Mouse (Mus musculus) hindbrain, postnatal 0 days (tissue): ENCODE results near the gene Nrxn3. TPM values are rescaled to one million over a fixed set of nuclear protein-coding genes. Genes with fewer than 3 reads are reported as not detected.

Source experiments
- ATAC-seq: fragments of 200-750 bp; cut with Nextera tagmentation; 2 replicates; pipeline ENCODE4 v1.8.0; 2017; ENCODE audit warnings: mild to moderate bottlenecking, moderate TSS enrichment, moderate library complexity
- DNase-seq: peaks from one replicate; pipeline ENCODE4 v3.0.0-alpha.2; 2015; ENCODE audit warnings: low spot score
- H3K27ac ChIP-seq: fragments of 300-500 bp; sonication (generic); 2 replicates; pipeline ENCODE4 v1.5.1; 2014; ENCODE audit warnings: mild to moderate bottlenecking
- H3K27me3 ChIP-seq: fragments of 300-500 bp; sonication (generic); 2 replicates; pipeline ENCODE4 v1.6.1; 2014; ENCODE audit warnings: low read length, mixed read lengths; ENCODE audit not compliant: insufficient read depth
- H3K36me3 ChIP-seq: fragments of 300-500 bp; sonication (generic); 2 replicates; pipeline ENCODE4 v1.6.1; 2014; ENCODE audit warnings: low read length, mixed read lengths; ENCODE audit not compliant: insufficient read depth
- H3K4me1 ChIP-seq: fragments of 300-500 bp; sonication (generic); 2 replicates; pipeline ENCODE4 v1.6.1; 2014; ENCODE audit warnings: antibody characterized with exemption, low read length, mixed read lengths; ENCODE audit not compliant: insufficient read depth
- H3K4me2 ChIP-seq: fragments of 300-500 bp; sonication (generic); 2 replicates; pipeline ENCODE4 v1.6.1; 2014; ENCODE audit warnings: low read depth, mild to moderate bottlenecking, low read length, moderate library complexity, mixed read lengths
- H3K4me3 ChIP-seq: fragments of 300-500 bp; sonication (generic); 2 replicates; pipeline ENCODE4 v1.5.1; 2014; ENCODE audit warnings: low read length
- H3K9ac ChIP-seq: fragments of 300-500 bp; sonication (generic); replicated peaks from 2 replicates; pipeline ENCODE4 v1.6.1; 2014; ENCODE audit warnings: mild to moderate bottlenecking, low read length, moderate library complexity, mixed read lengths
- H3K9me3 ChIP-seq: fragments of 300-500 bp; sonication (generic); 2 replicates; pipeline ENCODE4 v1.6.1; 2016; ENCODE audit warnings: low read length, mixed read lengths
- CTCF ChIP-seq: IDR thresholded peaks from 2 replicates; pipeline ENCODE4 v1.5.1; 2016; ENCODE audit warnings: antibody characterized with exemption, control low read depth, low read depth
- WGBS: fragments of 180-500 bp; shearing (Covaris S2); extraction: QIAGEN DNeasy Blood & Tissue Kit; methylation state at CpG from one replicate; pipeline ENCODE4 v1.1.7; 2014; 5-methylcytosine and 5-hydroxymethylcytosine counted together
- polyA plus RNA-seq: library from polyadenylated mRNA; unstranded; fragments of >200 nt; fragmentation: Nextera tagmentation; extraction: Ambion mirVana; gene quantifications from 2 replicates; pipeline ENCODE4 v1.2.1, GENCODE M21; 2015
- total RNA-seq: library from RNA; depleted of rRNA; stranded (reverse); fragments of >200 nt; gene quantifications from 2 replicates; pipeline ENCODE4 v1.2.3, GENCODE M21; 2014

Nrxn3 gene
- total and polyA plus RNA-seq, 2 experiments from 2014 or later, result 87.8 to 103 TPM

- ATAC-seq (no peak), DNase-seq (no peak)
- Histone ChIP-seq H3K36me3 (no peaks in the 10 kb centered on the region), H3K4me3 (no peak overlapping the region), H3K4me2 (no peak overlapping the region), H3K27ac (no peak overlapping the region), H3K27me3 (no peaks in the 10 kb centered on the region), H3K9ac (no peak overlapping the region), H3K9me3 (no peaks in the 10 kb centered on the region), H3K4me1 (no peaks in the 10 kb centered on the region; the same call in 1 of the 2 replicates)
- TF ChIP-seq CTCF, result no peak
- WGBS, result 75% methylated on average over 5 of the region's 5 CpGs
Observed at GRCm38 (mm10) chr12:89946522-89946921, 1223.8 kb downstream of the Nrxn3 start.

DNA sequence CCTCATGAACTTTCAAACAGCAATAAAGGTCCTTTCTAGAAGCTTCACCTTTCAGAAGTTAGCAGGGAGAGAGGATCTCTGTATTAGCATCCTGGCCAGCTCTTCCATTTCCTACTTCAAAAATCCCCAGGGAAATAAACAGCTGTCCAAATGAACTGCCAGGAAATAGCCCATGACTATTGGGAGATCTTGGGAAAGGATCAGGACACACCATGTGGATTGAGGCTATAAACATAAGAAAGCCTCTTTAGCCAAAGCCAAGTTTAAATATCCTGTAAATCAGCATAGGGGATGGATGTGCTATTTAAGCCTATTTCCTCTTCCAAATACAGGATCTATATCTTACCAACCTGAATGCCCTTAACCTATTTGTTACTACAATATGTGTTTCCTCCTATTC, 1230.6 kb downstream of the Nrxn3 start:
- Histone ChIP-seq H3K36me3 (no peaks in the 10 kb centered on the region), H3K9ac (no peak overlapping the region), H3K27me3 (no peaks in the 10 kb centered on the region), H3K9me3 (no peaks in the 10 kb centered on the region), H3K4me1 (no peaks in the 10 kb centered on the region), H3K4me2 (no peak overlapping the region), H3K4me3 (no peak overlapping the region), H3K27ac (no peak overlapping the region)
- no peak for DNase-seq
- no peak for TF ChIP-seq CTCF
- ATAC-seq, result no peak

GRCm38 (mm10) chr12:89953649-89954048, 1231.0 kb downstream of the Nrxn3 start:
- no peak overlapping the region for H3K4me3 ChIP-seq
- no peaks in the 10 kb centered on the region for H3K9me3 ChIP-seq
- no peak overlapping the region for H3K4me2 ChIP-seq
- no peak for DNase-seq
- no peak for ATAC-seq
- no peaks in the 10 kb centered on the region for H3K27me3 ChIP-seq
- no peak overlapping the region for H3K27ac ChIP-seq
- 64% methylated on average over 3 of the region's 3 CpGs for WGBS
- TF ChIP-seq CTCF, result no peak
- H3K4me1 ChIP-seq, result no peaks in the 10 kb centered on the region
- H3K9ac ChIP-seq, result no peak overlapping the region
- no peaks in the 10 kb centered on the region for H3K36me3 ChIP-seq

GRCm38 (mm10) chr12:89954441-89955070, 1231.9 kb downstream of the Nrxn3 start:
- Histone ChIP-seq H3K36me3 (no peaks in the 10 kb centered on the region), H3K27ac (no peak overlapping the region), H3K4me3 (no peak overlapping the region), H3K4me2 (no peak overlapping the region), H3K9ac (no peak overlapping the region), H3K4me1 (no peaks in the 10 kb centered on the region), H3K9me3 (no peaks in the 10 kb centered on the region), H3K27me3 (no peaks in the 10 kb centered on the region)
- ATAC-seq, result peak; percentile 76
- 53% methylated on average over 5 of the region's 5 CpGs for WGBS
- TF ChIP-seq CTCF, result no peak
- DNase-seq, result peak; percentile 77

GRCm38 (mm10) chr12:89963073-89963472, 1240.4 kb downstream of the Nrxn3 start:
- H3K27ac ChIP-seq, result no peak overlapping the region
- no peaks in the 10 kb centered on the region for H3K4me1 ChIP-seq
- H3K4me2 ChIP-seq, result no peak overlapping the region
- TF ChIP-seq CTCF, result no peak
- no peak overlapping the region for H3K9ac ChIP-seq
- DNase-seq, result no peak
- no peak overlapping the region for H3K4me3 ChIP-seq
- H3K36me3 ChIP-seq, result no peaks in the 10 kb centered on the region
- WGBS, result 44% methylated on average over 1 of the region's 1 CpGs
- no peaks in the 10 kb centered on the region for H3K9me3 ChIP-seq
- no peaks in the 10 kb centered on the region for H3K27me3 ChIP-seq
- no peak for ATAC-seq

DNA sequence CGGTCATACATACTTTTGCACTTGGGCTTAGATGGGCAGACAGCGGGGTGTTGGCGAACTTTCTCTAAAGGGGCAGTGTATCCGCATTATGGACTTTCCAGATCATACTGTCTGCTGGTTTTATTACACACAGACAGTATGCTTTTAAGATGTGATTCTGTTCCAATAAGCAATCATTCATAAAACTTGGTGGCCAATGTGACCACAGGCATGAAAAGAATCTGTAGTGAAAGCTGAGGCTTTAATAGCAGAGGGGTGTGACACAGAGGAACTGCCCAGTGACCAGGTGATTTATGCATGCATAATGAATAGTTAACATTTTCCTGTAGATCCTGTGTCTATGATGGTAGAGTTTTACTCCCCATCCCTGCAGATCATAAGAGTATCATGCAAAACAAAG, 1254.0 kb downstream of the Nrxn3 start:
- 98% methylated on average over 4 of the region's 4 CpGs for WGBS
- no peaks in the 10 kb centered on the region for H3K9me3 ChIP-seq

DNA sequence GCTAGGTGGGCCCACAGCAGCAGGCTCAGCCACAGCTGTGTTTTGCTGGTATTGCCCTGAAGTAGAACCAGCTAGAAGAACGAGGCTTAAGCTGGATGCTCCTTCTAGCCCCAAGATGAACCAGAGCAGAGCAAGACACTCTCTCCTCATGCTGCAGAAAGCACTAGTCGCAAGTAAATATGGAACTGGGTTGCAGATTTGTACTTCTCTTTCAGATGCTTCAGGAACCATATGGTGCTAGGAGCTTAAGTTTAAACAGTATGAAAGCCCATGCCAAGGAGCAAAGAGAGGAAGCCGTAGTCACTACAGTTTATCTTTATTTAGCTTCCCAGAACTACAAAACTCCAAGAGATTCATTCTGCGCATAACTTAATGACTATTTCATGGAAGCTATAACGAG, 1254.8 kb downstream of the Nrxn3 start:
- DNase-seq, result no peak
- TF ChIP-seq CTCF, result no peak
- Histone ChIP-seq H3K27ac (no peak overlapping the region), H3K4me3 (no peak overlapping the region), H3K9me3 (no peaks in the 10 kb centered on the region), H3K4me2 (no peak overlapping the region), H3K36me3 (no peaks in the 10 kb centered on the region), H3K4me1 (no peaks in the 10 kb centered on the region), H3K9ac (no peak overlapping the region), H3K27me3 (no peaks in the 10 kb centered on the region)
- 77% methylated on average over 5 of the region's 5 CpGs for WGBS
- ATAC-seq, result no peak

More for the DNA sequence above, 1254.0 kb downstream of the Nrxn3 start:
- no peak overlapping the region for H3K4me2 ChIP-seq
- no peak for ATAC-seq
- TF ChIP-seq CTCF, result no peak
- H3K9ac ChIP-seq, result no peak overlapping the region
- no peaks in the 10 kb centered on the region for H3K36me3 ChIP-seq
- H3K4me3 ChIP-seq, result no peak overlapping the region
- DNase-seq, result no peak
- H3K27ac ChIP-seq, result no peak overlapping the region
- H3K27me3 ChIP-seq, result no peaks in the 10 kb centered on the region
- H3K4me1 ChIP-seq, result no peaks in the 10 kb centered on the region
